Mouse (Mus musculus) kidney, adult 11 months (tissue): ENCODE measurements around the gene Atat1.

Experiments
- DNase-seq: peaks from one replicate; pipeline ENCODE4 v3.0.0; 2022

Atat1 gene

DNA sequence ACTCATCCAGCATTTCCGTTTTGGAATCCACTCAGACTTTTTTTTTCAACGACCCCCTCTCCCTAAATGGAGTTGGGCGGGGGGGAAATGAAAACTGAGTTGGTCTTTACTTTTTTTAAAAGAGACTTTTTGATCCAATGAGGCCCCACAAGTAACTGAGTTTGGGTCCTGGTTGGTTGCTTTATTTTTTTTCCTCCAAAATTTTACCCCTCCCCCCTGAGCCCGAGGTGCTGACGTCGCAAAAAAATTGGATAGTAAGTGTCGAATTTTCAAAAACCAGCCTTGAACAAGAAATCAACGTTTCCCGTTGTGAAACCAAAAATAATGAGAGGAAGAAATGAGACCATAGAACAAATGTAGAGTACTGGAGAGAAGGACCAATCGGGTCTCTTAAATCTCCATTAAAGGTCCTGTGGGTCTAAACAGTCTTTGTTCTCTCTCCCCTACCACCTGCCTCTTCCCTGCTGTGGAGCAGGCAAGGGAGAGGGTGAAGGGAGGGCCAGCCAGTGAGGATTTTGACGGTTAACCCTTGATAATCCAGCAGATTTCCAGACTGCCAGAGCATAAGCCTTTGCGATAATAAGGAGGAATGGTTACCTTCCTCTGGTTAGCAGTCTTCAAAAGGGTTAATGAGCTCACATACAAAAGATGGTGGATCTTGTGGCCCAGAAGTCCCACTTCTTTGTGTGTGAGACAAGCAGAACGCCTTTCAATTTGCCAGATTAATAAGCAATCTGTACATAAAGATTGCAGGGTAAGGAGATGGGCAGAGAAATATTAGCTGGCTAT lies 7.8 kb upstream of the Atat1 start:
- peak; percentile 43 for DNase-seq

GRCm38 (mm10) chr17:35917143-35917462 lies 7.2 kb upstream of the Atat1 start:
- DNase-seq: no peak

GRCm38 (mm10) chr17:35916297-35917142 lies 6.6 kb upstream of the Atat1 start, which contains the start of the genes Mrps18b and Ppp1r10:
Gene Mrps18b (minus strand): TSS chr17:35916389.
Gene Ppp1r10 (plus strand): TSS chr17:35916434.
- peak; percentile 99 for DNase-seq

- peak; percentile 67 for DNase-seq
Observed at GRCm38 (mm10) chr17:35915538-35916296, 5.8 kb upstream of the Atat1 start.

- DNase-seq: no peak
Observed at GRCm38 (mm10) chr17:35914975-35915374, 5.1 kb upstream of the Atat1 start.

- no peak for DNase-seq
Observed at GRCm38 (mm10) chr17:35909186-35909918, 523 bp downstream of the Atat1 start.

GRCm38 (mm10) chr17:35907609-35908008 lies 2.3 kb downstream of the Atat1 start:
- no peak for DNase-seq

- no peak for DNase-seq
Observed at GRCm38 (mm10) chr17:35905587-35905986, 4.3 kb downstream of the Atat1 start.

GRCm38 (mm10) chr17:35903992-35904355 lies 5.9 kb downstream of the Atat1 start:
- DNase-seq: no peak

DNA sequence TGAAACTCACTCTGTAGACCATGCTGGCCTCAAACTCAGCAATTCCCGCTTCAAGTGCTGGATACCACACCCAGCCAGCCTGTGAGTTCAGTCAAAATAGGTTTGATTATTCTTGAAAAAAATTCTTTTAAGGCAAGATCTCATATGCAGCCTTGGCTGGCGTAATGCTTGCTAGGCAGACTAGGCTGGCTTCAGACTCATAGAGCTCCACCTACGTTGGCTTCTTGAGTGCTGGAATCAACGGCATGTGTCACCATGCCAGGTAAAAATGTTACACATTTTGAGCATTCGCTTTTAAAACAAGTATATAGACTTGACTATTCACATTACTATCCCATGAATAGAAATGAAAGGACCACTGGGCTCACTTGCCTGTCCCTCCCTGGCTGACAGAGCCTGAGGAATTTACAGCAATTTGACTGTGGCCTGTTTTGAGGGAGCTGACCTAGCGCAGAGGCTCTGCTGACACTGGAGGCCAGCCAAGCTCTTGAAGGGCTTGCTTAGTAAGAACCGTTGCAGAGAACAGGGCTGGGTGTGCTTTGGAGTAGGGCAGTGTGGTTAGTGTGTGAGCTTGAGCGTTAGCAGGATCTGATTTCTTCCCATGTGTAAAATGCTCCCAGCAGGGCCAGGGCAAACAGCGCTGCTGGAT lies 6.4 kb downstream of the Atat1 start:
- DNase-seq: peak; percentile 83

- no peak for DNase-seq
Observed at GRCm38 (mm10) chr17:35900636-35901035, 9.2 kb downstream of the Atat1 start.

DNA sequence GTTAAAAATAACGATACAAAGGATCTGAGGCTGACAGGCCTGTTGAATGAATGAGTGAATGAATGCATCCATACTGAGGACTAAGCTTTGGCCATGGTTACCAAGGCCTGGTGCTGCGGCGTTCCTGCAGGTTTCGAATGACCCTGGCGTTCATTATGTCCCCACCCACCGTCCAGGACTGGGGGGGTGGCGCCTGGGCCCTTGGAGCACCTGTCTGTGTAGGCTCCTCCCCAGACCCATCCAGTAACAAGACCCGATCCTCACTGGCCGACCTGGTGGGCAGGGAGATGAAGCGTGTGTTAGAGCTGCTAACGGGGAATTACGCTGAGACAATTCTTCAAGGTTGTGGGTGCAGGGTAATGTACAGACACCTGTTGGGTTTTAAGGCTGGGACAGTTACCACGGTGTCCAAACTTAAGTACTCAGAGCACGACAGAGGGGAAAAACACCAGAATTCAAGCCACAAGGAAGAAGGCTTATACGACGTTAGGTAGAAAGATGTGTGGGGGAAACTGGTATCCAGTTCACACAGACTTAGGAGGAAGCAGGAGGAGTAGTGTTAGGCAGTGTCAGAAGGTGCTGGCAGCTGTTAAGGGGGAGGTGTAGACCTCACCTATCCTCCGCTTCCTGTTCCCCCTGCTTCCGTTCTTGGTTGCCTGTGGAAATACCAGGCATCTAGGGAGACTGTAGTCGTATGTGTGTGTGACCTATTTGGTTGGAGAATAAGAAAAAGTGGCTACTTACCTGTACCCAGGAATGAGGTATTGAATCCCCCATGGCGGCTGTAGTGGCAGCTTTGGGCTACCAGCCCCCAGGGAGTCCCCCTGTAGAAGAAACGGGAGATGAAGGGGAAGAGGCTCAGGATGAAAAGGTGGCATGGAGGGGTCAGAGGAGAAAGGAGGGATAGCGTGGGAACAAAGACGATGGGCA lies 12.0 kb downstream of the Atat1 start:
- DNase-seq: peak; percentile 50

- peak; percentile 91 for DNase-seq
Observed at GRCm38 (mm10) chr17:35896781-35897643, 12.9 kb downstream of the Atat1 start, which contains the start of gene 2310061I04Rik. Gene 2310061I04Rik (minus strand): TSS chr17:35897431.

- DNase-seq: no peak
Observed at GRCm38 (mm10) chr17:35887725-35888124, 22.1 kb downstream of the Atat1 start.

- DNase-seq: no peak
Observed at GRCm38 (mm10) chr17:35883777-35884176, 26.1 kb downstream of the Atat1 start.

GRCm38 (mm10) chr17:35882924-35883323 lies 27.0 kb downstream of the Atat1 start:
- no peak for DNase-seq

DNA sequence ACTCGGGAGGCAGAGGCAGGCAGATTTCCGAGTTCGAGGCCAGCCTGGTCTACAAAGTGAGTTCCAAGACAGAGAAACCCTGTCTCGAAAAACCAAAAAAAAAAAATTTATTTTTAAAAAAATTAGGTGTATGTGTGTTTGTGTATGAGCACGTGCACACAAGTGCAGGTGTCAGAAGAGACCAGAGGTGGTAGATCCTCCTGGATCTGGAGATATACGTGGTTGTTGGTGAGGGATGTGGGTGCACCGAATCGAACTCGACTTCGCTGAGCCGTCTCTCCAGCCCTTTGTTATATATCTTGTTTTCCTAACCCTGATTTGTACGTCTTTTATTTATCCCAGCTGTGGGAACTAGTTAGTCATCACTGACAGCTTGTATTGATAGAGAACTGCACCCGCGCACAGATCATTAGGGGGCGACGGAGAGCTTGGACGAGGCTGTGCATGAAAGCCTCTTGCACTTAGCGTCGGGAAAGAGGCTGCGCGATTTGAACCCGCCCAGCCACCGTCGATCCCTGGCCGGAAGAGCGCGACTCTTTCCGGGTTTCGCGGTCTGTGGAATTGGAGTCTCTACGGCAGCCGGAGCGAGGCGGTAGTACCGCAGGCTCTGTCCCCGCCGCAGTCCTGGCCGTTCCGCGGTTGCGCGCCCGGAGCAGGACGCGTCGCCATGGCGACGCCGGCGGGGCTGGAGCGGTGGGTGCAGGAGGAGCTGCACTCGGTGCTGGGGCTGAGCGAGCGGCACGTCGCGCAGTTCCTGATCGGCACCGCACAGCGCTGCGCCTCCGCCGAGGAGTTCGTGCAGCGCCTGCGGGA lies 30.4 kb downstream of the Atat1 start, which contains the start of gene Dhx16:
Dhx16 (plus strand) TSS at position 575 of the 813 bp plus-strand sequence.
- peak; percentile 93 for DNase-seq

DNA sequence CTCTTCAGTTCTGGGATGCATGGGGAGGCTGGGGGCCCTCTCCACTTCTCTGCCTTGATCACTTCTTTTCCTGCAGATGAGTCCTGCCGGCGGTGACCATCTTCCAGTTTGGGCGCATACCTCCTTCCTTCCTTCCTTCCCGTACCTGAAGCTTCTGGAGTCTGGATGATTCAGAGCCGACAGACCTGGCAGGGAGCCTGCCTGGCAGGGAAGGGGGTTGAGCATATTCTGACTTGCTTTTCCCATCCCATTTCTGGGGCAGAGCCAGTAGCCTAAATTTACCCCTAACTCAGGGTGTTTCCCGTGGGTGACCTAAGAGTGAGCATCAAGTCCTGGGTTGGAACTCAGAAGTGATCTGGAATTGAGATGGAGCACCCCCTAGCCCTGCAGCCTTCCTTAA lies 35.2 kb downstream of the Atat1 start:
- peak; percentile 51 for DNase-seq
